Mouse (Mus musculus) lung, embryonic 14.5 days (tissue): Measurements from ENCODE around the gene Palm3. TPM values are rescaled to one million over a fixed set of nuclear protein-coding genes. Genes with fewer than 3 reads are reported as not detected.

Source experiments
- ATAC-seq: fragments of 200-750 bp; cut with Nextera tagmentation; 2 replicates; pipeline ENCODE4 v1.8.0; 2017; ENCODE audit warnings: mild to moderate bottlenecking, moderate TSS enrichment, moderate library complexity; ENCODE audit not compliant: insufficient read depth
- DNase-seq: peaks from one replicate; pipeline ENCODE4 v3.0.0-alpha.2; 2015
- H3K27ac ChIP-seq: fragments of 300-500 bp; sonication (generic); 2 replicates; pipeline ENCODE4 v1.5.1; 2014; ENCODE audit warnings: low read depth, mild to moderate bottlenecking, moderate library complexity
- H3K27me3 ChIP-seq: fragments of 300-500 bp; sonication (generic); 2 replicates; pipeline ENCODE4 v1.6.1; 2014; ENCODE audit warnings: low read length, control low read depth; ENCODE audit not compliant: insufficient read depth
- H3K36me3 ChIP-seq: fragments of 300-500 bp; sonication (generic); 2 replicates; pipeline ENCODE4 v1.6.1; 2014; ENCODE audit warnings: control low read depth; ENCODE audit not compliant: insufficient read depth
- H3K4me1 ChIP-seq: fragments of 300-500 bp; sonication (generic); 2 replicates; pipeline ENCODE4 v1.6.1; 2014; ENCODE audit warnings: antibody characterized with exemption, control low read depth; ENCODE audit not compliant: insufficient read depth
- H3K4me2 ChIP-seq: fragments of 300-500 bp; sonication (generic); 2 replicates; pipeline ENCODE4 v1.6.1; 2014; ENCODE audit warnings: mild to moderate bottlenecking
- H3K4me3 ChIP-seq: fragments of 300-500 bp; sonication (generic); 2 replicates; pipeline ENCODE4 v1.5.1; 2014; ENCODE audit warnings: low read depth, low read length
- H3K9ac ChIP-seq: fragments of 300-500 bp; sonication (generic); 2 replicates; pipeline ENCODE4 v1.6.1; 2014
- H3K9me3 ChIP-seq: fragments of 300-500 bp; sonication (generic); 2 replicates; pipeline ENCODE4 v1.6.1; 2016; ENCODE audit warnings: low read depth, low read length, control low read depth
- CTCF ChIP-seq: IDR thresholded peaks from 2 replicates; pipeline ENCODE4 v1.5.1; 2016; ENCODE audit warnings: antibody characterized with exemption, low read depth
- WGBS: fragments of 180-500 bp; shearing (Covaris S2); extraction: QIAGEN DNeasy Blood & Tissue Kit; methylation state at CpG from one replicate; pipeline ENCODE4 v1.1.7; 2014; 5-methylcytosine and 5-hydroxymethylcytosine counted together
- polyA plus RNA-seq: library from polyadenylated mRNA; unstranded; fragments of >200 nt; fragmentation: Nextera tagmentation; extraction: Ambion mirVana; gene quantifications from 2 replicates; pipeline ENCODE4 v1.2.1, GENCODE M21; 2014

Gene Palm3
- polyA plus RNA-seq, 1 experiment from 2014 or later, result 2.9 TPM

- H3K4me1 ChIP-seq, result no peaks in the 10 kb centered on the region
- peak within 1 kb of the TSS; percentile 80 for H3K4me2 ChIP-seq
- peak within 1 kb of the TSS; percentile 36; the same call in 1 of the 2 replicates for H3K9ac ChIP-seq
- H3K4me3 ChIP-seq, result peak within 1 kb of the TSS; percentile 38
- H3K36me3 ChIP-seq, result no peaks in the 10 kb centered on the region
- peak; percentile 83 for DNase-seq
- peak; percentile 90 for TF ChIP-seq CTCF
- H3K27ac ChIP-seq, result no peak within 1 kb of the TSS
- ATAC-seq, result peak; percentile 82
- 6% methylated on average over 40 of the region's 40 CpGs for WGBS
- peaks cover 46% of the 10 kb centered on the region for H3K27me3 ChIP-seq
- no peaks in the 10 kb centered on the region for H3K9me3 ChIP-seq
Measured at GRCm38 (mm10) chr8:84042066-84042947, 21.0 kb downstream of the Palm3 start, which contains the start of gene Il27ra. TSS of gene Il27ra (minus strand) at chr8:84042589.

DNA sequence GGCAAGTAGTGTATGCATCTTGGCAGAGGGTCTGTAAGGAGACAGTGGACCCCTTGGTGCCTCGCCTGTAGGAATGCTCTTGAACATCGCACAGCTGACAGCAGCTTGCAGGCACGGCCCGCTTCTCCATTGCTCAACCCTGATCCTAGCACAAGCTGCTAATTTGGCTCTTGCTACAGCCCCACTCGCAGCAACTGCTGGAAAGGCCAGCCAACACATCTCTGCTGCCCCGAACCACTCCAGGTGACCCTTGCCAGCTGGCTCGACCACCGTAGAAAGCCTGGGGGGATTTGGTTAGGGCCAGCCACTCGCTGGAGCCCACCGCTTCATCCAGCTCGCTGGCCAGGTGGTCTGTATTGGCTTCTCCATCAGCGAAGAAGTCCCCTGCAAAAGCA is 21.7 kb downstream of the Palm3 start:
- no peak; the same call in 1 of the 2 replicates for ATAC-seq
- H3K4me1 ChIP-seq, result no peaks in the 10 kb centered on the region
- no peaks in the 10 kb centered on the region for H3K9me3 ChIP-seq
- DNase-seq, result peak; percentile 16
- H3K4me2 ChIP-seq, result peak overlapping the region; percentile 80
- TF ChIP-seq CTCF, result no peak
- H3K4me3 ChIP-seq, result peak overlapping the region; percentile 38; the same call in 1 of the 2 replicates
- H3K36me3 ChIP-seq, result no peaks in the 10 kb centered on the region
- WGBS, result 35% methylated on average over 12 of the region's 12 CpGs
- H3K27ac ChIP-seq, result no peak overlapping the region
- peak overlapping the region; percentile 36; the same call in 1 of the 2 replicates for H3K9ac ChIP-seq
- H3K27me3 ChIP-seq, result peaks cover 46% of the 10 kb centered on the region

- Histone ChIP-seq H3K9me3 (no peaks in the 10 kb centered on the region), H3K4me2 (no peak overlapping the region), H3K36me3 (no peaks in the 10 kb centered on the region), H3K27ac (no peak overlapping the region), H3K9ac (no peak overlapping the region), H3K4me1 (no peaks in the 10 kb centered on the region), H3K27me3 (peaks cover 46% of the 10 kb centered on the region), H3K4me3 (no peak overlapping the region)
- 8% methylated on average over 7 of the region's 7 CpGs for WGBS
- ATAC-seq, result no peak
- no peak for DNase-seq
- peak; percentile 36 for TF ChIP-seq CTCF
Measured at GRCm38 (mm10) chr8:84044103-84044502, 22.8 kb downstream of the Palm3 start.

- no peak within 1 kb of the TSS for H3K4me3 ChIP-seq
- H3K36me3 ChIP-seq, result no peaks in the 10 kb centered on the region
- ATAC-seq, result no peak
- peaks cover 46% of the 10 kb centered on the region for H3K27me3 ChIP-seq
- no peak within 1 kb of the TSS for H3K4me2 ChIP-seq
- no peak within 1 kb of the TSS for H3K9ac ChIP-seq
- no peak for TF ChIP-seq CTCF
- DNase-seq, result no peak
- H3K9me3 ChIP-seq, result no peaks in the 10 kb centered on the region
- no peaks in the 10 kb centered on the region for H3K4me1 ChIP-seq
- 4% methylated on average over 9 of the region's 9 CpGs for WGBS
- no peak within 1 kb of the TSS for H3K27ac ChIP-seq
Measured at GRCm38 (mm10) chr8:84044900-84045299, 23.6 kb downstream of the Palm3 start, which contains the start of gene Rln3. TSS of gene Rln3 (minus strand) at chr8:84045000.

- H3K4me3 ChIP-seq, result no peak overlapping the region
- H3K27ac ChIP-seq, result no peak overlapping the region
- no peaks in the 10 kb centered on the region for H3K4me1 ChIP-seq
- H3K9me3 ChIP-seq, result no peaks in the 10 kb centered on the region
- H3K36me3 ChIP-seq, result no peaks in the 10 kb centered on the region
- H3K9ac ChIP-seq, result no peak overlapping the region
- H3K27me3 ChIP-seq, result peaks cover 43% of the 10 kb centered on the region
- WGBS, result 76% methylated on average over 3 of the region's 3 CpGs
- no peak for DNase-seq
- H3K4me2 ChIP-seq, result no peak overlapping the region
- no peak for ATAC-seq
- TF ChIP-seq CTCF, result no peak
Measured at GRCm38 (mm10) chr8:84046505-84046904, 25.2 kb downstream of the Palm3 start.

- no peak overlapping the region for H3K4me3 ChIP-seq
Measured at GRCm38 (mm10) chr8:84048171-84048570, 26.9 kb downstream of the Palm3 start.

GRCm38 (mm10) chr8:84052746-84053145 is 31.5 kb downstream of the Palm3 start:
- no peaks in the 10 kb centered on the region for H3K9me3 ChIP-seq
- H3K4me3 ChIP-seq, result no peak overlapping the region
- peaks cover 8% of the 10 kb centered on the region; the same call in 1 of the 2 replicates for H3K4me1 ChIP-seq
- no peak for TF ChIP-seq CTCF
- no peak overlapping the region for H3K4me2 ChIP-seq
- DNase-seq (peak; percentile 79), ATAC-seq (peak; percentile 82)
- H3K9ac ChIP-seq, result no peak overlapping the region
- H3K36me3 ChIP-seq, result no peaks in the 10 kb centered on the region
- H3K27ac ChIP-seq, result no peak overlapping the region
- no peaks in the 10 kb centered on the region for H3K27me3 ChIP-seq
- WGBS, result 28% methylated on average over 3 of the region's 3 CpGs

More at GRCm38 (mm10) chr8:84048171-84048570, 26.9 kb downstream of the Palm3 start:
- Histone ChIP-seq H3K9me3 (no peaks in the 10 kb centered on the region), H3K4me2 (no peak overlapping the region), H3K36me3 (no peaks in the 10 kb centered on the region), H3K27me3 (peaks cover 26% of the 10 kb centered on the region), H3K4me1 (peaks cover 8% of the 10 kb centered on the region; the same call in 1 of the 2 replicates), H3K27ac (no peak overlapping the region), H3K9ac (no peak overlapping the region)
- no peak for TF ChIP-seq CTCF
- no peak for DNase-seq
- 54% methylated on average over 5 of the region's 5 CpGs for WGBS
- no peak for ATAC-seq
